Mouse (Mus musculus): ENCODE results near the gene Camta2. TPM values are rescaled to one million over a fixed set of nuclear protein-coding genes. Genes with fewer than 3 reads are reported as not detected.

Camta2 gene
- total and polyA plus RNA-seq, 3 experiments: 1.0 to 17.0 (median 4.9) TPM

GRCm38 (mm10) chr11:70651391-70651790, 36.5 kb downstream of the Camta2 start:
- dilution Hi-C loops (cut with MboI; ENCODE audit: extremely low pct_ligation_motif_present, extremely low pct_unique_long_range_greater_than_20kb, low sequenced_read_pairs): no loop called here
- TF ChIP-seq MAX (IDR thresholded peaks at IDR 0.05; ENCODE audit: low read length) (0 out of 2 replicates have a peak, but pooled peaks have one; percentile 36), SIN3A (IDR thresholded peaks at IDR 0.05; ENCODE audit: low read length) (peak; percentile 91), POLR2A (IDR thresholded peaks at IDR 0.05; ENCODE audit: low read depth, low read length) (no peak), MXI1 (IDR thresholded peaks at IDR 0.05; ENCODE audit: low read depth, low read length) (peak; percentile 53; the same call in 1 of the 2 replicates), JUND (conservative IDR thresholded peaks at IDR 0.05; ENCODE audit: low read depth, low read length) (no peak; the same call in 1 of the 2 replicates), UBTF (IDR thresholded peaks at IDR 0.05; ENCODE audit: low read depth, low read length) (no peak), ELF1 (IDR thresholded peaks at IDR 0.05; ENCODE audit: low read depth, low read length) (no peak), MAZ (IDR thresholded peaks at IDR 0.05; ENCODE audit: low read depth, low read length) (no peak), ETS1 (conservative IDR thresholded peaks at IDR 0.05; ENCODE audit: low read depth, low read length) (peak; percentile 85), USF1 (IDR thresholded peaks at IDR 0.05; ENCODE audit: low read depth, low read length) (peak; percentile 50), PAX5 (IDR thresholded peaks at IDR 0.05; ENCODE audit: low read length) (no peak), TBP (conservative IDR thresholded peaks at IDR 0.05; ENCODE audit: low read depth, low read length) (no peak), CTCF (conservative IDR thresholded peaks at IDR 0.05 in 1 of 2, IDR thresholded peaks at IDR 0.05 in 1 of 2; ENCODE audit: low read depth in 2 of 2, low read length in 2 of 2) (no peak), CHD2 (IDR thresholded peaks at IDR 0.05; ENCODE audit: low read length) (peak; percentile 67; the same call in 1 of the 2 replicates), MYC (IDR thresholded peaks at IDR 0.05; ENCODE audit: low read depth, low read length) (no peak), RAD21 (IDR thresholded peaks at IDR 0.05; ENCODE audit: low read depth, low read length) (no peak), POLR2AphosphoS2 (IDR thresholded peaks at IDR 0.05; ENCODE audit: low read depth, low read length) (no peak), MEF2A (IDR thresholded peaks at IDR 0.05; ENCODE audit: borderline replicate concordance, low read depth, low read length) (peak; percentile 40; the same call in 1 of the 2 replicates), NELFE (IDR thresholded peaks at IDR 0.05; ENCODE audit: low read depth, low read length) (no peak), TCF12 (IDR thresholded peaks at IDR 0.05; ENCODE audit: low read depth, low read length) (0 out of 2 replicates have a peak, but pooled peaks have one; percentile 26), ZNF384 (IDR thresholded peaks at IDR 0.05; ENCODE audit: low read depth, low read length) (no peak; the same call in 1 of the 2 replicates), HCFC1 (IDR thresholded peaks at IDR 0.05; ENCODE audit: low read depth, low read length) (no peak), NRF1 (IDR thresholded peaks at IDR 0.05; ENCODE audit: low read depth, low read length) (no peak), ZC3H11A (IDR thresholded peaks at IDR 0.05; ENCODE audit: low read depth, low read length) (no peak), E2F4 (IDR thresholded peaks at IDR 0.05; ENCODE audit: insufficient replicate concordance, low read depth, low read length) (no peak), ZKSCAN1 (IDR thresholded peaks at IDR 0.05; ENCODE audit: borderline replicate concordance, low read depth, low read length) (no peak), RCOR1 (conservative IDR thresholded peaks at IDR 0.05; ENCODE audit: low read depth, low read length) (peak; percentile 72; the same call in 1 of the 2 replicates), JUN (IDR thresholded peaks at IDR 0.05; ENCODE audit: insufficient read depth, low read depth, low read length) (no peak), CHD1 (IDR thresholded peaks at IDR 0.05; ENCODE audit: low read depth, low read length) (peak; percentile 93; the same call in 1 of the 2 replicates), SMC3 (IDR thresholded peaks at IDR 0.05; ENCODE audit: low read depth, low read length) (0 out of 2 replicates have a peak, but pooled peaks have one; percentile 10), EP300 (IDR thresholded peaks at IDR 0.05; ENCODE audit: low read length) (peak; percentile 61; the same call in 1 of the 2 replicates), IRF4 (IDR thresholded peaks at IDR 0.05; ENCODE audit: low read depth, low read length) (peak; percentile 46; the same call in 1 of the 2 replicates), BHLHE40 (IDR thresholded peaks at IDR 0.05; ENCODE audit: low read depth, low read length) (peak; percentile 77), USF2 (conservative IDR thresholded peaks at IDR 0.05; ENCODE audit: low read depth, low read length) (no peak; the same call in 1 of the 2 replicates), MAFK (IDR thresholded peaks at IDR 0.05; ENCODE audit: insufficient replicate concordance, low read length) (no peak), GABPA (IDR thresholded peaks at IDR 0.05; ENCODE audit: insufficient replicate concordance, low read depth, low read length) (no peak), KAT2A (IDR thresholded peaks at IDR 0.05; ENCODE audit: insufficient replicate concordance, low read length) (no peak), ZMIZ1 (IDR thresholded peaks at IDR 0.05; ENCODE audit: low read depth, low read length) (peak; percentile 69; the same call in 1 of the 2 replicates)
- peak overlapping the region; percentile 99 for H3K9ac ChIP-seq (ENCODE audit: insufficient read depth, low read depth)

More at GRCm38 (mm10) chr11:70651391-70651790, 36.5 kb downstream of the Camta2 start:
- peak overlapping the region; percentile 87; the same call in 1 of the 2 replicates for H3K4me2 ChIP-seq (ENCODE audit: insufficient read depth, low read depth, poor library complexity, severe bottlenecking)
- H3K36me3 ChIP-seq (replicated peaks in 1 of 2; ENCODE audit: control insufficient read depth in 1 of 2, insufficient read depth in 1 of 2, low read length in 1 of 2): peaks cover 38 to 49% of the 10 kb centered on the region in 2 experiments
- 0 out of 2 replicates have a peak overlapping the region, but pooled peaks have one; percentile 2 for H3K27ac ChIP-seq (ENCODE audit: insufficient read depth, low read depth)
- H3K4me3 ChIP-seq (replicated peaks in 1 of 3; ENCODE audit: low read depth in 2 of 3, low read length in 2 of 3, poor library complexity in 1 of 3): peak overlapping the region in 1 of 3 experiments; percentile 26
- H3K27me3 ChIP-seq (replicated peaks): no peaks in the 10 kb centered on the region
- in situ Hi-C loops (cut with MboI; ENCODE audit: low pct_ligation_motif_present, low pct_unique_long_range_greater_than_20kb, low sequenced_read_pairs): no loop called here
- H3K9me3 ChIP-seq (replicated peaks; ENCODE audit: low read length): no peaks in the 10 kb centered on the region
- peaks cover 18 to 47% of the 10 kb centered on the region in 2 experiments for H3K4me1 ChIP-seq (ENCODE audit: control insufficient read depth in 1 of 2, insufficient read depth in 2 of 2)
- peak; percentile 73 for DNase-seq (ENCODE audit: extremely low read depth)
- H3K79me2 ChIP-seq (replicated peaks; ENCODE audit: control insufficient read depth, extremely low read depth, insufficient read depth, poor library complexity, severe bottlenecking): peaks cover 70% of the 10 kb centered on the region

Measured in CH12.LX (cell line).